Mouse (Mus musculus) erythroblast, embryonic 14.5 days (primary cell): ENCODE results near the gene Pknox2. TPM values are rescaled to one million over a fixed set of nuclear protein-coding genes. Genes with fewer than 3 reads are reported as not detected.

Source experiments
- H3K27me3 ChIP-seq: 2 replicates; pipeline ENCODE4 v1.6.1; 2012; ENCODE audit warnings: inconsistent platforms; ENCODE audit not compliant: control insufficient read depth
- H3K36me3 ChIP-seq: 2 replicates; pipeline ENCODE4 v1.6.1; 2012; ENCODE audit warnings: mild to moderate bottlenecking, inconsistent platforms; ENCODE audit not compliant: control insufficient read depth
- H3K4me1 ChIP-seq: 2 replicates; pipeline ENCODE4 v1.6.1; 2012; ENCODE audit warnings: inconsistent platforms; ENCODE audit not compliant: control insufficient read depth
- H3K4me3 ChIP-seq: replicated peaks from 2 replicates; pipeline ENCODE3; 2012; ENCODE audit warnings: moderate library complexity, mild to moderate bottlenecking, inconsistent platforms
- H3K9me3 ChIP-seq: 2 replicates; pipeline ENCODE4 v1.6.1; 2012; ENCODE audit warnings: low read length, inconsistent platforms, mixed read lengths; ENCODE audit not compliant: control insufficient read depth
- GATA1 ChIP-seq: IDR thresholded peaks from 2 replicates; pipeline ENCODE4 v1.6.1; 2012; ENCODE audit warnings: low read length, inconsistent platforms, mixed read lengths
- TAL1 ChIP-seq: IDR thresholded peaks from 3 replicates; pipeline ENCODE4 v1.6.1; 2012; ENCODE audit warnings: low read length, inconsistent platforms, mixed read lengths
- polyA plus RNA-seq: library from polyadenylated mRNA; stranded (reverse); fragments of >175 nt; gene quantifications from 2 replicates; pipeline ENCODE4 v1.2.3, GENCODE M21; 2012

Pknox2 gene
- polyA plus RNA-seq, 1 experiment: not detected

DNA sequence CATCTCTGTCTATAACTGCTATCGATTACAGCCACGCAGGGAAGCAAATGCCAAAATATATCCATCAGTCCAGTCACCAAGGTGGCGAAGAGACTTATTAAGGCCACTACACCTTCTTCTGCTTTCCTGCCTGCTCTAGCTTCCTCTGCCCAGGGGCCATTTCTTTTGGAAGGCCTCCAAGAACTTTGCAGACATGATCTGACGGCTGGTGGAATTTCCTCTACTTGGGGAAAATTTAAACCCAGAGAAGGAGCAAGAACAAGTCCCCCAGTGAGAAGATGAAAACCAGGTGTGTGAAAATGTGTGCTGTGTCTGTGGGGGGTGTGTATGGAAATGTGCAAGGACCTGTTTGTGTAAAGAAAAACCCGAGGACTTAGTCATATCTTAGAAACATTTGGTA lies 26.2 kb upstream of the Pknox2 start:
- no peaks in the 10 kb centered on the region for H3K36me3 ChIP-seq
- no peak for TF ChIP-seq TAL1
- TF ChIP-seq GATA1: no peak
- no peak overlapping the region for H3K4me3 ChIP-seq
- no peaks in the 10 kb centered on the region for H3K27me3 ChIP-seq
- no peaks in the 10 kb centered on the region for H3K4me1 ChIP-seq
- no peaks in the 10 kb centered on the region for H3K9me3 ChIP-seq

DNA sequence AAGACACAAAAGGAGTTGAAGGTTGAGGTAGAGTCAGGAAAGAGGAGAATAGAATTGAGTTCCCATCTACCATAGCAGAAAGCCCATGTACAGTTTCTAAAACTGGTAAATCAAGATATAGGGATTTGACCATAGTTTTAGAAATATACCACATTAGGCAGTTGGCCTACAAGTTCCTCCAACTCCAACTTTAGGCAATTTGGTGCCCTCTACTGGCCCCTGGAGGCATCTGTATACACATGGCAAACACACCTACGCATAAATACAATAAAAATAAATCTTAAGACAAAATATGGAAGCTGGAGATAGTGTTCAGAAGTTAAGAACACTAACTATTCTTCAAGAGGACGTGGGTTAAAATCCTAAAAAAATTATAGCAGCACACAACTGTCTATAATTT lies 19.7 kb upstream of the Pknox2 start:
- no peaks in the 10 kb centered on the region for H3K36me3 ChIP-seq
- TF ChIP-seq TAL1 (no peak), GATA1 (no peak)
- H3K4me3 ChIP-seq: no peak overlapping the region
- no peaks in the 10 kb centered on the region for H3K9me3 ChIP-seq
- no peaks in the 10 kb centered on the region for H3K27me3 ChIP-seq
- H3K4me1 ChIP-seq: no peaks in the 10 kb centered on the region

DNA sequence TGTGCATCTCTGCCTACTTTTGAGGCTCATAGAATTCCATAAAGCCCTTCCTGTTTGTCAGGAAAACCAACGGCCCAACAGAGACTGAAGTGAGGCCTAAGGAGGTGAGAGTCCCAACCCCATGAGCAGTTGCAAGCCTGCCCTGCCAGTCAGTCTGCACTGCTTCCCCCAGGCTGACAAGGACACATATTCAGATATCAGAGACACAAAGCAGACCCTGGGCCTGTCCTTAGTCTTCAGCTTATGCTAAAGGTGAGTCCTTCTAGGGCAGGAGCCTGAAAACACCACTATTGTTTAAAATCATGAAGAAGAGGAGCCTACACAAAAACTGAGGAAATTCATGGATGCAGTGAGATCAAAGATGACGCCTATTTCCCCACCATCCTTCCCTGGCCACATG lies 13.5 kb upstream of the Pknox2 start:
- TF ChIP-seq GATA1 (no peak), TAL1 (no peak)

DNA sequence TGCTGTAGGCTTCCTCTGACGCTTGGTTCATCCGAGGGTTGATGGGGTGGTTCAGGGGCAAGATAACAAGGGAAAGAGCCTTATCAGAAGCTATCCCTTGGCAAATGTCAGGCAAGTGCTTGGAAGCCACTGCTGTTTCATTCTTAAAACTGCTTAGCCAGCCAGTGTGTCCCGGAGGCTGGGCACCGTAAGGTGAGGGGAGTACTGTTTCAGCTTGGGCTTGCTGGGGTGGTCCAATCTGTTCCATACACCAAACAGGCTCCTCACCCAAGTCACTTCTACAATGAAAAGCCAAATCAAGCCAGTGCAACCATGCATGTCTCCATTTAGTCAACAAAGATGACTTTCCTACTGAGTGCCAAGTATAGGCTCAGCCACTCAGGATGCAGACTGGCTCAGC lies 679 bp upstream of the Pknox2 start:
- Histone ChIP-seq H3K9me3 (no peaks in the 10 kb centered on the region), H3K4me3 (no peak overlapping the region), H3K4me1 (no peaks in the 10 kb centered on the region), H3K27me3 (peaks cover 63% of the 10 kb centered on the region), H3K36me3 (no peaks in the 10 kb centered on the region)
- TF ChIP-seq TAL1 (no peak), GATA1 (no peak)

More for the DNA sequence above, 13.5 kb upstream of the Pknox2 start:
- Histone ChIP-seq H3K9me3 (no peaks in the 10 kb centered on the region), H3K4me1 (no peaks in the 10 kb centered on the region), H3K36me3 (no peaks in the 10 kb centered on the region), H3K27me3 (no peaks in the 10 kb centered on the region), H3K4me3 (no peak overlapping the region)

DNA sequence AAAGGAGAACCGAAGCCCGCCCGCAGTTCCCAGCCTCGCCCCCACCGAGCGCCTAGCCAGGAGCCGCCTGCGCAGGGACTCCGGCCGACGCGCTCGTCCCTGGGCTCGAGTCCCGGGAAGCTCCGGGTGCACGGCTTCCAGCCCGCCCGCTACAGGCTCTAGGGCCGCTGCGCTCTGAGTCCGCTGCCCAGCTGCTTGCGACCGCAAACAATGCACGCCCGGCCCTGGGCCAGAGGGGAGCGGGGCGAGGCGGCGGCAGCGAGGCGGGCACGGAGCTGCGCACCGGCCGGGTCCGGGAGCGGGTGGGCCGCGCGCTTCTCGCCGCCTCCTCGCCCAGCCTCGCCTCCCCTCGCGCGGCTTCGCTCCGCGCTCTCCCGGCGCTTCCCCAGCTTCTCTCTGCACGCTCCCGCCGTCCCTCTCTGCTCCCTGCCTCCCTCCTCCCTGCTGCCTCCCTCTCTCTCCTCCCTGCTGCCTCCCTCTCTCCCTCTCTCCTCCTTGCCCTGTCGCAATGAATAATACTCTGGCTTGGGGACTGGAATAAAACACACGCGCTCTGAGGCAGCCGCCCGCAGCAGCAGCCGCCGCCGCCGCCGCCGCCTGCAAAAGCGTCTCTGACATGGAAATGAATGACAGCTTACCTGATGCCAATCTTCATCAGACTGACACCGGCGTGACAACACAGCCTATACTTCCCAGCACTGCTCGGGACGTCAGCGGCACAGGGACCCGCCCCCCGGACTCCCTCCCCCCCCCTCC lies 426 bp downstream of the Pknox2 start:
- TF ChIP-seq GATA1 (no peak), TAL1 (no peak)
- Histone ChIP-seq H3K9me3 (no peaks in the 10 kb centered on the region), H3K36me3 (no peaks in the 10 kb centered on the region), H3K4me1 (no peaks in the 10 kb centered on the region), H3K4me3 (peak overlapping the region; percentile 40), H3K27me3 (peaks cover 70% of the 10 kb centered on the region)

DNA sequence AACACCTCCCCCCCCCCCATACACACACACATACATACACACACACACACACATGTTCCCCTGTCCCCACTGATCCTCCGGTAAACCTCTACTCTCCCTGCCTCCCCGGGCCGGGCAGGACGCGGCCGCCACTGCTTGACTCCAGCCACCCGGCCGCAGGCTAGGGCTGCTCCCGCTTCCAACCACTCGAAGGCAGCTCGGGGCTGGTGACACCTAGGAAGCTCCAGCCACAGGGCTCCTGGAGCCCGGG lies 929 bp downstream of the Pknox2 start:
- H3K4me3 ChIP-seq: peak overlapping the region; percentile 40

GRCm38 (mm10) chr9:37145616-37146352 lies 1.4 kb downstream of the Pknox2 start:
- Histone ChIP-seq H3K36me3 (no peaks in the 10 kb centered on the region), H3K27me3 (peaks cover 77% of the 10 kb centered on the region), H3K4me3 (peak overlapping the region; percentile 40), H3K9me3 (no peaks in the 10 kb centered on the region), H3K4me1 (no peaks in the 10 kb centered on the region)
- TF ChIP-seq GATA1 (no peak), TAL1 (no peak)

More for the DNA sequence above, 929 bp downstream of the Pknox2 start:
- TF ChIP-seq TAL1 (no peak), GATA1 (no peak)
- Histone ChIP-seq H3K36me3 (no peaks in the 10 kb centered on the region), H3K4me1 (no peaks in the 10 kb centered on the region), H3K27me3 (peaks cover 74% of the 10 kb centered on the region), H3K9me3 (no peaks in the 10 kb centered on the region)

DNA sequence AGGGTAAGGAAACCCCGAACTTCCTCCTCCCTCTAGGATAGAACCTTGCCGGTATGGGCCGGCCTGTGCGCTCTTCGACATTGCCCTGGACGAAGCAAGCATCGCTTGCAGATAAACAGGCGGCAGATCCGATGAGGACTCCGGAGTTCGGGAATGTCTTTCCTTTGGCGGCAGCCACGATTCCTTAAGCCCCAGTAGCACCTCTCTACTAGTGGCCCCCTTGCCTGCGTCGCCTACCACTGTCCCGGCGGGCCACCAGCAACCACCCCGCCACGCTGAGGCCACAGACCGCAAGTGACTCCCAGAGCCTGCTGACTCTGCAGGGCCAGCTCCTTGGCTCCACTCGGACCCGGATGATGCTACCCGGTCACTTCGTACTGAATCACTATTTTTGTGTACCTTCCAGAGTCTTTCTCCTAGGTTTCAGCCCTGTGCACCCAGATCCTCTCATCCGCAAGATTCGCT lies 2.0 kb downstream of the Pknox2 start:
- Histone ChIP-seq H3K9me3 (no peaks in the 10 kb centered on the region), H3K36me3 (no peaks in the 10 kb centered on the region), H3K4me1 (no peaks in the 10 kb centered on the region), H3K4me3 (no peak overlapping the region), H3K27me3 (peaks cover 79% of the 10 kb centered on the region)
- TF ChIP-seq GATA1: no peak
- TF ChIP-seq TAL1: no peak

DNA sequence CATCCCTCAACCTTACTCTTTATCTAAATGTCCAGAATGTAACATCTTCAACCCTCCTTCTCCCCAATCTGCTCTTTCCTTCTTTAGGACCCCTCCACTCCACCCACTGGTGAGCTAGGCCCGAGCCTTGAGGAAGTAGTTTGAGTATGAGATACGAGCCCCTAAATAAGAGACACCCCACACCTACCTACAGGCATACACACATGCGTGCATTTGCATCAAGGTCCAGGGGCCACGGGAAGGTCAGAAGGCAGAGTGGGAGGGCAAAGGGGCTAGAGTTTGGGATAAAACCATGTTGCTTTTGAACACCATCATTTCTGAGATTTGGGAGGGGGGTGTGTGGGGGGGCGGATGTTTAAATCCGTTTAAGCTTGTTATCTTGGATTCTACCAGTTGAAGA lies 2.5 kb downstream of the Pknox2 start:
- peaks cover 77% of the 10 kb centered on the region for H3K27me3 ChIP-seq
- H3K4me3 ChIP-seq: no peak overlapping the region
- no peaks in the 10 kb centered on the region for H3K36me3 ChIP-seq
- TF ChIP-seq GATA1 (no peak), TAL1 (no peak)
- no peaks in the 10 kb centered on the region for H3K4me1 ChIP-seq
- no peaks in the 10 kb centered on the region for H3K9me3 ChIP-seq
